Mouse (Mus musculus): ENCODE measurements around the gene Cachd1.
A peak's percentile ranks its signal among the peaks of the same experiment; 100 is the strongest.

Cachd1 gene

DNA sequence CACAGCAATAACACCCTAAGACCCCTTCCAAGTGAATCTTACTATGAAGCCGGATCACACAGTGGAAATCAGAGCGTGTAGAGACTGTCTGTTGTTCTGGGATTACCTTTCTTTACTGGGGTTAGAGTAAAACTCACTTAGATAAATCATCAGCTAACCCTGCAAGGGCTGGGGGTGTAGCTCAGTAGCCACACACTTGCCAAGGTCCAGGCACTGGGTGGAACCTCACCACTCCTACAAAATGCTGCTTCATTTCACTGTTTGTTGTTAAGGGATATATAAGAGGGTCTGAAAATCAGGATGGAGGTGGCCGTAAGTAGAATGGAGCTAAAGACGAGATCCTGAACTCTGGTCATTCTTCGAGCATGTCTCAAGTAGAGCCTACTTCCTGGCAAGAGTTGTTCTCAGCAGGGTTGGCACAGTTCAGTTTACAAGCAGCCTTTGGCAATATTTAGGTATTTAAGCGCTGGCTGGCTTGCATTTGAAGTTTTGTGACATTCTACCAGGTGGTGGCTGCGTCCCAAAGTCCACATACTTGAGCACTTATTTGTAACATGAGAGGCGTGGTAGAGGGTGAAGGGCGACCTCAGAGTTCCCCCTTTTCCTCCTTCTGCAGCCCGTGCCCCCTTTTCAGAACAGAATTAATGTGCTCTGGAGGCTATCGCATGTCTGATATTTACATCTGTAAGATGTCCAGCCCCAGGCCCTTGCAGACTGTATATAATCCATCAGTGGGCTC lies 146.5 kb downstream of the Cachd1 start:
- DNase-seq (ENCODE audit: low spot score): no peak

DNA sequence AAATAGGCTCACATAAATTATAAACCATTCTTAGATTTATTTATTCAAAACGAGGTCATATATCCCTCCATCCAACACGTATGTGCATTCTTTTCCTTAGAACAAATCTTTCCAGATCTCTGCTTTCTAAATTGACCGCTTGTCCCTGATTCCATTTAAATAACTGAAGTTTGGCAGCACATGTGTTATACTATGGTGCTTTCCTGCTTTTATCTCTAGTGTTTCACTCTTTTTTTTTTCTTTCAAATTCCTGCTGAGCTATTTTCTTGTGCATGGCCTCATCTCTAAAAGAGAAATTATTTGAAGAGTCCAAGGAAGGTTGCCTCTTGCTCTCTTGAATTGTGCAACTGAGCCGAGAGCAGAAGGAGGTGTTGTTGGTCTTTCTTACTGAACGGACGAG lies 147.1 kb downstream of the Cachd1 start:
- DNase-seq (ENCODE audit: low spot score): no peak

DNA sequence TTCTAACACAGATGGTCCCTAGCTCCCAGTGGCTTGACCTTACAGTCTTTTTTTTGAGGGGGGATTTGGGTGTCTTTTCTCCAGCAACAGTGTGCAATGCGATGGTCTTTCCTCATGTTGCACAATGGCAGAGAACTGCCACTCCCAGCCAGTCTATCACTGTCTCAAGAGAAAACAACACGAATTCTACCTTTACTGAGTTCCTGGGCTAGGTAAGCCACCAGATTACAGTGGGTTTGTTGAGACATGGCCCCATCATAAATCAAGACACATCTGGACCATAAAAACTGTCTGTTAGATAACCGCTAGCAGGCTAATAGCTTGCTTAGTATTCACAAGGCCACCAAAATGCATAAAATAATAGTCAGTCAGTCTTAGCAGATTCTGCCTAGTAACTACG lies 147.8 kb downstream of the Cachd1 start:
- DNase-seq (ENCODE audit: low spot score): no peak

DNA sequence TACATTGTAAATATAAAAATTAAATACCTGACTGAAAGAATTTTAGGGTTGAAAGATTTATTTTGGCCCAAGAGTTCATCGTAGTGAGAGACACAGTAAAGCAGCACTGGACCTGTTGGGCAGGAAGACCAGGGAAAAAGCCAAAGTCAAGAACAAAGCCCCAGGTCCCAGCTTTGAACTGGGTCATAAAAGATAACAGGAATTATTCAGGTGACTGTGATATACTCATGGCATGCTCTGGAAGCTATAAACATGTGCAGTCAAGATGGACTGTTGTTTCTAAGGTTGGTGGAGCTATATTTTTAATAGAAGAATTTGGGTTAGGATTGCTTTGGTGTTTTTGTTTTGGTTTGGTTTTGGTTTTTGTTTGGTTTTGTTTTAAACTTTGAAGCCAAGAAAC lies 148.7 kb downstream of the Cachd1 start:
- no peak for DNase-seq (ENCODE audit: low spot score)

DNA sequence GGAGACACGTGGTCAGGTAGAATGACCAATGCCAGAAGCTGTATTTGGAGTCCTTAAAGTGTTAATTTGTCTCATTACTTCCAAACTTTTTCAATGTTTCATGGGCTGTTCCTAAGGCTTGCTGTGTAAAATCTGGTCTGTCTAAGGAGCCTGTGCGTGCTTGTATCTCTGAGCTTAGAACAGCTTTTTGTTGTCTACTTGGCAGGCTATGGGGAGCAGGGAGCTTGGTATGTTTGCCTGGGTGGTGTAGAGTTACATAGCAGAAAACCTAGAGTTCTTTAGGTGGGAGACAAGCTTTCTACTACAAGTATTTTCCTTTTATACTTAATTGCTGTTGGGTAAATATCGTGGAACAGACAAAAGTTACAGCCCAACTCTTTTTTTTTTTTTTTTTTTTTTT lies 150.1 kb downstream of the Cachd1 start:
- no peak for DNase-seq (ENCODE audit: low spot score)

DNA sequence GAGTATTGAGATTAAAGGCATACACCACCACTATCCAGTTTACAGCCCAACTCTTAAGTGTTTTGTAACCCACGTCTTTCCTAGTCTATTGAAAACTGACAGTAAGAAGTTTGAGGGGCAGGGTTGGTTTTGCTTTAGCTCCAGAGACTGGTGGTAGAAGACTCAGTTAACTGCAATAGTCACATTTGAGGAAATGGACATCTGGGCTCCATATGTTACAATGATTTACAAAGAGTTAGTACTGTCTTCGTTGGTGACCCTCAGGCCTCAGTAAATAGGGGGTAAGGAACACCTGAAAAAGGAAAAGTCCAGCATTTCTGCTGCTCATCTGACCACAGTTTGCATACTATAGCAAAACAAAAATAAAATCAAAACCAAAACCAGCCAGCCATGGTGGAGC lies 150.6 kb downstream of the Cachd1 start:
- DNase-seq (ENCODE audit: low spot score): no peak

DNA sequence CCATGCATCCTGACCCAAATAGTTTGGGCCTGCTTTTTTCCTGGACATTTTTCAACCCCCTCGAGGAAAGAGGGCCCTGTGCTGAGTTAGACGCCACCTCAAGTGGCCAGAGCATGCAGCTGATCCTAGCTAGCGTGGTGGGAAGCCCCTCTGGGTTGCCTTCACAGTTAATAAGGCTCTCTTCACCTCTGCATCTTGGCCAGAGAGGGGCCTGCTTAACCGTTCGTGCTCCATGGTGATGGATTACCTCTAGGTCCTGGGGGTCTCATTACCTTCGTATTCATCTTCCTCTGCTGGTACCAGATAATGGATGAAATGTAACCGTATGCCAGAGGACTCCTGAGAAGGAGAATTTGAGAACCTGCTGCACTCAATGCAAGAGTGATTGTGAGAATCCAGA lies 167.2 kb downstream of the Cachd1 start:
- no peak for DNase-seq (ENCODE audit: low spot score)

DNA sequence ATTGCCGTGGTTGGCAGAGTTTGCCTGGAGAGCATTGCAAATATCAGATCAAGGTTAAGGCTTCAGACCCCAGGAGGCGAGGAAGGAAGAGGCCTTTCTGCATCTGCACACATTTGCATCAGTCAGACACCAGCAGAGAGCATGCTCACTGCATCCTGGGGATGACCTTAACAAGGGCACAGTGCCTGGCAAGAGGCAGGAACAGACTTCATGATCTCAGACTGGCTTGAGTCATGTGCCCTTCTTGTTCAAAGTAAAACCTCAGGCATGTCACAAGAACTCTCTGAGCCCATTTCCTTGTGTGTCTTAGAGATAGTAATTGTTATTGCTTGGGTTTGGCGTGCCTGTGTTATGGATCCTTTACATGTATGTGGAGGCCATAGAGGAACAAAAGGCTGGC lies 167.8 kb downstream of the Cachd1 start:
- DNase-seq (ENCODE audit: low spot score): no peak

DNA sequence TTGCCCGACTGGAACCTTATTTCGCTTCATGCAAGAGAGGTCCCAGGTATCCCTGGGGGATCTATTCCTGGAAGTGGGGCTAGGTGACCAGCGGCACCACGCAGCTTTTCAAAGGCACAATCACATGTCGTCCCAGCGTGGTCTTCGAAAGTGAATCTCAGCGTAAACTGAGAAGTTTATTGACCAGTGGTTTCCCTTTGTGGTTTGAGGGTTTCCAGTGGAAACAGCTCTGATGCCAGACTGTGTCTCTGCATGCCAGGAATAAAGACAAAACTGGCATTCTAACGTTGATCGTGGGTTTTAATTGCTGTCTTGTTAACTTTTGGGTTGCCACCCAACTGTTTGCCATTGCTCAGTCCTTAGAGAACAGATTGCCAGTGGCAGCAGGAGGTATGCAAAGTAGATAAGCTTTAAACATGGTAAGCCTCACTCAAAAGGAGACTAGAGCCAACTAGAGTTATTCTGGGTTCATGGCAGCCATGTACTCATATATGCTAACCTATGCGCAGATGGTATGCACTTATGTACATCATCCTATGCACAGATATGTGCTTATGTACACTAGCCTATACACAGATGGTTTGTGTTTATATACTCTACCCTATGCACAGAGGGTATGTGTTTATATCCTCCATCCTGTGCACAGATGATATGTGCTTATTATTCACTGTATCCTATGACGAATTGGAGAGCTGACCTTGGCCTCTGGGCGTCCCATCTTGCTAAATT lies 168.9 kb downstream of the Cachd1 start:
- DNase-seq (ENCODE audit: low spot score): no peak

DNA sequence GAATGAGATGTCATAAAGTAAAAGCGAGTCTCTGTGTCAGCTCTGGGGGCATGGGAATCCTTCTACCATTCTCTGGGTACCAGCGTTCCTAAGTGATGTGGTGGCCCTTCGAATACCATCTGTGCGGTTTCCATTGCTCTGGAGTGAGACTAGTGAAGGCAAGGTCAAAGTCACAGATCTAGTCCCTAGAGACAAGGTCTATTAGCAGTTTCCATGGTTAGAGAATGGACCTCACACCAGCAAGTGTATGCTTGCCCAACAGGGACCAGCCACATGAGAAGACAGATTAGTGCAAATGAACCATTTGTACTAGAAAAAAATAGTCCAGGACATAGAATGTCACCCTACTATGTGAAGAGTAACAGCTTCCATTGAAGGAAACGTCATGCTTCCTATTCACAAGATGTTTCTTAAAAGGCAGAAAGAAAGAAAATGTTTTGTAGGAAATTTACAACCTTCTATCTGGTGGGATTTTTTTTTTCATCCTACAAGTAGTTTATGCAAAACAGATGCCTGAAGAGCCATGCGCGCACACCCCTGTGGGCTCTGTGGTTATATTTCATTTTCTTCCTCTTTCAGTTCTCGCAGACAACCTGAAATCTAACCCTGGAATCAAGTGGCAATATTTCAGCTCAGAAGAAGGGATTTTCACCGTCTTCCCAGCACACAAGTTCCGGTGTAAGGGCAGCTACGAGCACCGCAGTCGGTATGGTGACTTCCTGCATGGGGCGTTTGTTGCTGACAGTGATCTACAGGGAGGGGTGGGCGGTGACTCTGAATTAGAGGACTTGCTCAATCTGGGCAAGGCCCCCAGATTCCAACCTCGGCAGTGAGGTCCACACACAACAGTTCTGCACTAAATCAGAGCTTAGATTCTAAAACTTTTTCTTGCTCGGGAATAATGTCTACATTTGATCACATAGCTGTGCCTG lies 172.3 kb downstream of the Cachd1 start:
- DNase-seq (ENCODE audit: low spot score): peak; percentile 12

DNA sequence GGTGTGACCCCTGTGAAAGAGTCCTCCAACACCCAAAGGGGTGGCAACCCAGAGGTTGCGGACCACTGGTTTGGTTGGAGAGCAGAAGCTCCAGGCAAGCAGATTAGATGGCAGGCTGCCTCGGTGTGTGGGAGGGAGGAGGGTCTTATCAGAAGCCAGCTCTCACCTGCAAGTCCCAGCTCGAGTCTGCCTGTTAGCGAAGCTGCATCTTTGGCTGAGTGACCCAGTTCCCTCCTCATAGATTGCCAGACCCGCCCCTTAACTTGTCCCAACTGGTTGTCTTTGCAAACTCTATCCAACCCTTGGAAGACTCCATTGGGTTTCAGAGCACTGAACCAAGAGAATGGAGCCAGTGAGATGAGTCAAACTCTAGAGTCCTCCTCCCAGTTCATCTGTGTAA lies 173.8 kb downstream of the Cachd1 start:
- DNase-seq (ENCODE audit: low spot score): peak; percentile 8

DNA sequence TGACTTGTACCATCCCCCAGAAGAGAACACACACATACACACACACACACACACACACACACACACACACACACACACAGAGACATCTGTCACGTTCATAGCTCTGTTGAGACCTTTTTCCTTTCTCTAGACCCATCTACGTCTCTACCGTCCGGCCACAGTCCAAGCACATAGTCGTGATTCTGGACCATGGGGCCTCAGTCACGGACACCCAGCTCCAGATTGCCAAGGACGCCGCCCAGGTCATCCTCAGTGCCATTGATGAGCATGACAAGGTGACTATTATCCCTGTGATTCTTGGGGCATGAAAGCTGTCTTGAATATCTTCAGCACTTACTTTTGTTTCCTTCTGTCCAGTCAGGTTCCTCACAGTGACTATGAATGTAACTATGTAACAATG lies 175.4 kb downstream of the Cachd1 start:
- DNase-seq (ENCODE audit: low spot score): no peak

DNA sequence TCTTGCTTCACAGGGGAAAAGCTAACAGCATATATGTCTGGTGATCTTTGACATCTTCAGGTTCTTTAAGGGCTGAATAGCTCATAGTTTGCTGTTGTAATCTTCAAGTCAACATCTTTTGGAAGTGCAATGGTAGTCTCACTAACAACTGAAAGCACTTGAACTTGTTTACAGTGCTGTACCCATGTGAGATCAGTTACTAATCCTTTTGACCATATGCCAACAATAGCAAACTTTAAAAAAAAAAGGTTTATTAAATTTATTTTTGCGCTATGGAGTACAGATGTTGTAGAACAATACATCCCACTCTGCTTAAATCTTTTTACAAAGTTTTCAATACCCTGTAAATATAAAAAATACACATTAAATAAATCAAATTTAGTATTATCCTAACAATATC lies 186.9 kb downstream of the Cachd1 start:
- no peak for DNase-seq (ENCODE audit: low spot score)

DNA sequence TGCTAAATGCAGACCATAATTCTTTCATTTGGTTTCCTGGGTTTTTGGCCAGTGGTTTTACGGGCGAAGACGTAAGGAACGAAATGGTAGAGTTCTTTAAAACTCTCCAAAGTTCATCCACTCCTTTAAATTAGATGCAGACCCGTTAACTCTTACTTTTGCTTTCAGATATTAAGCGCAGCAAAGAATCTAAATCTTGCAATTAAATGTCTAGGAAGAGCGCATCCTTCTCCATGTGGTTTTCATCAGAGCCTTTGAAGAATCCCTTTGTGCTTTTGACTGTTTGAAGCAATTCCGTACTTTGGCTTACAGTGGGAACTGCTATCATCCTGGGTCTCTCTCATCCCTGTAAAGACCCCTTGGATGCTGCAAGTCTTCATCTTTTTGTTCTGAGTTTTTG lies 187.3 kb downstream of the Cachd1 start:
- no peak for DNase-seq (ENCODE audit: low spot score)

DNA sequence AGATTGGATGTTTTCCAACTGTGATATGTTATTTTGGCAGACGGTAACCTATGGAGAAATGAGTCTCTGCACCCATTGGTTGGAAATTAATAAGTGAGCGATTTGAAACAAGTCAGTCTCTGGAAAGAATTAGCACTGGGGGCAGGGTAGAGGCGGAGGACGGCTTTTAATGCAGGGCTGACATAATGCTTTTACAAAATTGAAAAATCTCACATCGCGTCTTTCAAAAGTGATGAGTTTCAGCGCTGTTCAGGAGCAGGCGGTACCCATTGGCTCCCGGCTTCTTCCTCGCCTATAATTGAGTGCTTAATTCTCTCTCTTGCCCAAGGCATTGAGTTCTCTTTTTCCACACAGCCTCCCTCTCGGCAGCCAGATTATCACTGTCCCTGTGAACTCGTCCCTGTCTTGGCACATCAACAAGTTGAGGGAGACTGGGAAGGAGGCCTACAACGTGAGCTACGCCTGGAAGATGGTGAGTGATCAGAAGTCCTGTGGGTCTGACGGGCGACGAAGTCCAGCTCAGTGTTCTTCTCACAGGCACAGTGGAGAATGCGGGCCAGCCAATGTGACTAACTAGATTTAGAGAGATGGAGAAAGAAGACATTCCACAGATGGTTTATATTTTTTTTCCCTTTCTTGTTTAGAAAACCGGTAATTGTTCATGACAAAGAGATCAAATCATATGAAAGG lies 191.4 kb downstream of the Cachd1 start:
- no peak for DNase-seq (ENCODE audit: low spot score)

DNA sequence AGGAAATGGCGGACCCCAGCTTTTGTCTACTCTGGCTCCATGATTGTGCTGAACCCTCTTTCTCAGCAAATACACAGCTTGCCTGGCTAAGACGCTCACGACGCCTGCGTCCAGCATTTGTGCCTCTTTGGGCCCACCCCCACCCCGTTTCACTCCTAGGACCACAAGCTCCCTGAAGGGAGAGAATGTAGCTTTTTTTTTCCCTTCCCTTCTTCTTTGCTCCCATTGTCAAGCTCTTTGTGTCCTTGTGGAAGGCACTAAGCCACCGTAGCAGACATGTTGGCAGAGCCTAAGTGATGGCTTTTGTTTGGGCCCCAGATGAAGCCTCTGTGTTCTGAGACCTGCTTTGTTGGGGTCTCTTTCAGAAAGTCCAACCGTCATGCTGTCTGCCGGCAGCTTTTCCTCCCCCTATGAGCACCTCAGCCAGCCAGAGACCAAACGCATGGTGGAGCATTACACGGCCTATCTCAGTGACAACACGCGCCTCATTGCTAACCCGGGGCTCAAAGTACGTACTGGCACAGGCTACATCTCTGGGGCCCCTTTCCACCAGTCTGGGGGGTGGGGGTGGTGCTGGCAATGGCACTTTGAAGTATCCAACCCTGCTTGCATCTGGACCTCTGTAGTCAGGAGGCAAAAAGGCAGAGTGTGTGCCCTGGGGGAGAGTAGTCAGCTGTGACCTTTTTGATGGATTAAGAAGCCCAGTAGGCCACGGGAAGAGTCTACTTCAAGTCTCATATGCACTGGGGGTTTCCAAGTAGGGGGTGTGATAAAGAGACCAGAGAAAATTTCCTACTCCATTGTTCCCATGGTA lies 197.4 kb downstream of the Cachd1 start:
- no peak for DNase-seq (ENCODE audit: low spot score)

DNA sequence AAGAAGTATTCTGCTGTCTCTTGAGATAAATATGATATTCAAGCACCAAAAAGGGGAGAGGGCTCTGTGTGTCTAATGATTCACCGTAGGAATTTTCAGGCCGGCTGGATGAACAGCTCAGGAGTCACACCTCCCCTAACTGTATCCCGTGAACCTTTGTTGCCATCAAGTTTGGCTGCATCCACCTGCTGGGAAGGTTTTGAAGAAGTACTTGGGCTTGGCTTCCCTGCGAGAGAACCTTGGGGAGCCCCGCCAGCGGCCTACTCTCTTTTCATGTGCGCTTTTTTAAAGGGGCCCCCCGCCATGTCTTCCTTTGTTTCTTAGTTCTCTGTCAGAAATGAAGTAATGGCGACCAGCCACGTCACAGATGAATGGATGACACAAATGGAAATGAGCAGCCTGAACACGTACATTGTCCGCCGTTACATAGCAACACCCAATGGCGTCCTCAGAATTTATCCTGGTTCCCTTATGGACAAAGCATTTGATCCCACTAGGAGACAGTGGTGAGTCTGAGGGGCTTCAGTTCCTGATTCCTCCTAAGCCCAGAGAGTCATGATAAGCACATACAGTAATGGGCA lies 198.1 kb downstream of the Cachd1 start:
- no peak for DNase-seq (ENCODE audit: low spot score)

DNA sequence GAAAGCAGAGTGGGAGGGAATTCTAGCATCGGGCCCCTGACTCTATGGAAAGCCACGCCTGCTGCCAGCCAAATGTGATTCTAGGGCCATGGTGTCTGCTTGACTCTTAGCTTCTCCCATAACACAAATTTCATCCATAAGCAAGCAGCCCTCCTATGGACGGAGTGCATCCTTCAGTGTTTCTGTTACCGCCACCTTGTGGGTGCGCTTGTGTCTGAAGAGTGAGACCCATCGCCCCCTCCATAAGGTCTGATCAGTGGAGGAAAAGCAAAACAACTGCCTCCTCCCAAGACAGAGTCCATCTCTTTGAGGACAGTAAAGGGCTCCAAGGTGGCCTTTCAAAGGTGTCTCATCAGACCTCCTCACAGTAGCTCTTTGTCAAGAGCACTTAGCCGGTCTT lies 201.0 kb downstream of the Cachd1 start:
- no peak for DNase-seq (ENCODE audit: low spot score)

DNA sequence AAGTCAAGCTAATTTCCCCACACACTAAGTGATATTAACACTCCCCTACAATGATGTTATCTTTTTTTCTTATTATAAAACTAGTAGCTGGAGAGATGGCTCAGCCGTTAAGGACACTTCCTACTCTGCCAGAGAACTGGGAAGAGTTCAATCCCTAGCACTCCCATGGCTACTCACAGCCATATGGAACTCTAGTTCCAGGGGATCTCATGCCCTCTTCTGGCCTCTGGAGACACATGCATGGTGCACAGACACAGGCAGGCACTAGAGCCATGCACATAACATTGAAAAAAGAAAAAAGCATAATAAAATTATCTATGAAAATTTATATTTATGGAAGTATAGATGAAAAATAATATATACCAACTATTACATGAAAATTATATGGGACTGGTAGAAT lies 210.7 kb downstream of the Cachd1 start:
- no peak for DNase-seq (ENCODE audit: low spot score)

DNA sequence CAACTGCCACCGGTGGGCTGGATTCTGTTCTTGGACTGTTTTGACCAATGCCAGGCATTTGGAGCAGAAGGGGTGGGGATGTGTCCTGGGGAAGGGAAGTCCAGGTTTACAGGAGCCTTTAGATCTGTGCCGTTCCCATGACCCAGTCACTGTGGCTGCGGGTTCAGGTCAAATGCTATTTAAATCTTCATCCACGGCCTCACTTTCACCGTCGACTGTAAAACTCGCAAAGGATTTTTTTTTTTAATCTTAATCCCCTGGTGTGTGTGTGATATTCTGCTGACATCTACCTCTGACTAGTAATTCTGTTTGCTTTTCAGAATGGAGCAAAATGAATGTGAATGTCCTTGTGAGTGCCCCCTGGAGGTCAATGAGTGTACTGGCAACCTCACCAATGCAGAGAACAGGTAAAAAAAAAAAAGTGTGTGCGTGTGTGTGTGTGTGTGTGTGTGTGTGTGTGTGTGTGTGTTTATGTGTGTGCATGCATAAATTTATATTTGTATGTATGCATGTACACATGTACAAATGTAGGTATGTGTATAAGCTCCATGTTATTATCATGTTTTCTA lies 211.8 kb downstream of the Cachd1 start:
- no peak for DNase-seq (ENCODE audit: low spot score)

DNA sequence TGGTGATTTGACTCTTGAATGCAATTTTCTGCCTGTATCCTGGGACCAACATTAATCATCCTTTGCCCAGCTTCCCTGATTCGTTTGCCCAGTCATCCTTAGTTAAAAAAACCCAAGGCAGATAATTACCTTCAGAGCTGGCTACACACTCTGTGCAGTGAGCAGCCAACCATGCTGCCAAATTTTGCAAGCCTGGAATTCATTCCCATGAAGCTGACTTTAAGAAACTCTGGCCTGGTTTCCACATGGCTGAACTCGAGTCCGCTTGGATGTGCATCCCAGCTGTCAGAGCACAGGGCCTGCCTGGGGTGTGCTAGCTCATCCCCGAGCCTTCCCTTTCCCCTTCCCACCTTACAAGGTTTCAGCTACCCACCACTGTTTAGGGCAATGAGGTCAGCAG lies 214.5 kb downstream of the Cachd1 start:
- DNase-seq (ENCODE audit: low spot score): no peak

All from urinary bladder, postnatal 25 days (tissue).